Mouse (Mus musculus): ENCODE measurements around the gene Dusp1. TPM values are rescaled to one million over a fixed set of nuclear protein-coding genes. Genes with fewer than 3 reads are reported as not detected.

Gene Dusp1
- total RNA-seq (2021): 10 to 100 TPM; 50.3 to 57.1 TPM
- long read RNA-seq, experiment 1, transcript Dusp1-202 (4 exons, 1,990 nt): major isoform, 80 of 86 reads
- long read RNA-seq, experiment 1, partial matches to known transcripts: 2 of 86 reads
- long read RNA-seq, experiment 1, other reads (novel, unspliced or antisense): 4 of 86 reads
- long read RNA-seq, experiment 2, transcript Dusp1-202 (4 exons, 1,990 nt): major isoform, 22 of 26 reads
- long read RNA-seq, experiment 2, partial matches to known transcripts: 1 of 26 reads
- long read RNA-seq, experiment 2, other reads (novel, unspliced or antisense): 3 of 26 reads

DNA sequence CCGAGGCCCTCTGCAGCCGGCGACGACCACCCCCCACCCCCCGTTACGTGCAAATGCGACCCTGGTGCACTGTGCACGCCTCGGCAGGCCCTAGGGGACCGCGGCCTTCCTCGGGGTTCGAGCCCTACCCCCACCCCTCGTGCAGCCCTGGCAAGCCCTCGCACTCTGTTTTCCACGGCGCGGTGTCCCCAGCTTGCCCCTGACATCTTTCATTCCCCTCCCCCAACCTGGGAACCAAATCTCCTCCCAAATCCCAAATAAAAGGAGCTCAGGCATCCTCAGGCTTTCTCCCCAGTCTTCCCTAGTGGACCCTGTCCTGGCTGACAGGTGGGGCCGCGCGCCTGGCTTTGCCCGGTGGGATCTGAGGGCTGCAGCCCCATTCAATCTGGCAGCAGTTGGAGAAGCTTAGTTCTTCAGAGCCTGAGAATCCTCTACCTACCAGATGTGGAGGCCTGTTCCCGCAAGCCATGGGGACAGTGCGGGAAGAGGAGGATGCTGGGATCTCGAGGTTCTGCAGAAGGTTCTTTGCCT is at the start of gene Dusp1:
Gene Dusp1, minus strand, starts transcription at position 478 of the 531 bp plus-strand sequence.
- DNase-seq: peak in 1 of 2 experiments; percentile 54

DNA sequence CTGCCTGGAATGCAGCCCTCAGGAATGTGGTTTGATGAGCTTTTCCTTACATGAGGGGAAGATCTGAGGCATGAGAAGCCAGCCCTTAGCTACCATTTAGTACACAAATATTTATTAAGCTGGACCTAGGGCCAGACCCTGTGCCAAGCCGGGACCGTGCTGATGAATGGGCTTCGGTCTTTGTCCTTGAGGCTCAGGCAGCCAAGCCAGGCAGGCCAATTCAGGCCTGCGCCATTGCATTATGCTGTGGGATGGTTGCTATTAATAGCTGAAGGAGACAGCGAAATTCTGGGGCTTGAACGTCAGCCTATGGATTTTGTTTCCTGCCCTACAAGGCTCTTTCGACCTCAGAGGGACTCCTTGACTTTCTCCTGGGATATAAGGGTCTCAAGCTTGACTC is 49.4 kb upstream of the Dusp1 start:
- peak in 1 of 2 experiments; percentile 43 for DNase-seq

DNA sequence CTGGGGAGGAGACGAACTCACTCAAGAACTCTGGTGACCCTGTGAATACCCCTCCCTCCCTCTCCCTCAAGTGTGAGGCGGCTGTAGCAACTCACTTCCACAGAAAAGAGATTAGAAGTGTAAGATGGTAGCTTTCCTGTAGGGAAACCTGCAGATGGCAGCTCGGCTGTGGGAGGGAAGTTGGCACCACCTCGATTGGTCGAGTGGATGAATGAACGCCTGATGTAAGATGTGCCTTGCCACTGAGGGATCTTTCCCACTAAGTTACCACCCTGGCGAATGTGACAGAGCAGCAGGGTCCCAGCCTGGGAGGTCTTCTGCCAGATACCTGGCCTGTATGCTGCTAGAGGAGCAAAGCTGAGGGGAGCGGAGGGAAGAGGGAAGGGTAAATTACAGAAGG is 47.9 kb upstream of the Dusp1 start:
- no peak for DNase-seq

DNA sequence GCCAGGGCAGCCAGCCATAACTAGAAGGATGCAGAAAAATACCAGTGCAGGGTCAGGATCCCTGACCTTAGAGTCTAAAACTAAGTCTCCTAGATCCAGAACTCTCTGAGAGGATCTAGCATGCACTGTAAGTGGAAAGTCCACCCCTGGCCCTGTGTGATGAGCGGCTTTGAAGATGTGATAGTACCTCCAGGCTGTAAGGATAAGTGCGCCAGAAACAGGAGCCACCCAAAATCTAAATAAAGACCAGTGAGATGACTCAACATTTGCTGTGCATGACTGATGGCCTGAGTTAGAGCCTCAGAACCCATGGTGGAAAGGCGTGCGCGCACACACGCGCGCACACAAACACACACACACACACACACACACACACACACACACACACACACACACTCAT is 46.9 kb upstream of the Dusp1 start:
- DNase-seq: no peak

DNA sequence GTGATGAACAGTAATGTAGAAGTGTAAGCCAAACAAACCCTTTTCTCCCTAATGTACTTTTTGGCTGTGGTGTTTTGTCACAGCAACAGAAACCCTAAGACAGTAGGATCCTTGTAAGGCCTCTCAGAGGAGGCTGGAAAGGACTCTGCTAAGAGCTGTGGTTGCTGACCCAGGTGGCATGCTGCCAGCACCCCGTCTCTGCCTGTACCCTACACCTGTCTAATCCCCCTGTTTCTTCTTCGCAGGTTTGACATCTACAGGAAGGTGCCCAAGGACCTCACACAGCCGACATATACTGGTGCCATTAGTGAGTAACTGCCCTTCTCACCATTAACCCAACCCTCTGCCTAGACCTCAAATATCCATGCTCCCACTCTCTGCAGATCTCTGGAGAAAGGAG is 46.4 kb upstream of the Dusp1 start:
- no peak for DNase-seq

DNA sequence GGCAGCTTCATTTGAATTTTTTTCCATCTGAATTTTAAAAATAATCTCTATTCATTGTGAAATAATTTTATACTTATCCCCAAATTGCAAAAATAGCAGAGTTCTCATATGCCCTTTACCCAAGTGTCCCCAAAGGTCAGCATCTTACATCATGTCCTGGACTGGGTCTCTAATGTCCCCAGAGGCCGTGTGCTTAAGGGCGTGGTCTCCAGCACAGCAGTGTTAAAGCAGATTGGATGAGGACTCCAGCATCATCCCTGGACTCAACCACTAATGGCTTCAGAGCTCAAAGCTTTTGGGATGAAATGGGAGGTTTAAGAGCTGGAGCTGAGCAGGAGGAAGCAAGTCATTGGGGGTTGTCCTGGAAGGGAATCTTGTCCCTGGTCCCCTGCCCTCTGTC is 44.6 kb upstream of the Dusp1 start:
- DNase-seq: peak in 1 of 2 experiments; percentile 83

DNA sequence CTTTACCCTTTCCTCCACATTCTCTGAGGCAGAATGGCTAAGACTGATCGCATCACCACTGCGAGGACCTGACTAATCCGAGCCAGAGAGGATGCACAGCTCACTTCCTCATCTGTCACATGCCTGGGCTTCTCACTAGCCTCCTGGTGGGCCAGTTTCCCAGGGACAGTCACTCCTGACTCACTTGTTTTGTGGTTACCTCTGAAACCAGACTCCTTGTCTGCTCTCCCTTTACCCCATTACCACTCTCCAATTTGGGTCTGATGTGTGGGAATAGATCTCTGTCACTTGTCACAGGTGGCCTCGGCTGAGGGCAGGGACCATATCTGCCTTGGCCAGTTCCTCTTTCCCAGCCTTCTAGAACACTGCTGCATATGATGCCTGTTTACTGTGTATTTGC is 43.7 kb upstream of the Dusp1 start:
- no peak for DNase-seq

DNA sequence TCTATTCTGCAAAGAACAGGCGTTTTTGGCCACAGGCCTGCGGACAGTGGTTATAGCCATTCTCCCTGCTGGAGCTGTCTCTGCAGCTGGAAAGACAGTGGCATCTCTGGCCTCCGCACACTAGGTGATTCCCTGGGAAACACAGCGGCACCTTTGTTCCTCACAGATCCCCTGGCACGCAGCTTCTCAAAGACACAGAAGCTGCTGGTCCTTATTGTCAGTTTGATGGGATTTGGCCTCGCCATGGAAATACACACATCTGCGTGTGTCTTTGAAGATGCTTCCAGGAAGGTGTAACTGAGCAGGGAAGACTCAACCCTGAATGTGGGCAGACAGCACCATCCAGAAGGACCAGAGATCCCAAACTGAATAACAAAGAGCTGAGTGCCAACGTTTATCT is 41.4 kb upstream of the Dusp1 start:
- DNase-seq: no peak

DNA sequence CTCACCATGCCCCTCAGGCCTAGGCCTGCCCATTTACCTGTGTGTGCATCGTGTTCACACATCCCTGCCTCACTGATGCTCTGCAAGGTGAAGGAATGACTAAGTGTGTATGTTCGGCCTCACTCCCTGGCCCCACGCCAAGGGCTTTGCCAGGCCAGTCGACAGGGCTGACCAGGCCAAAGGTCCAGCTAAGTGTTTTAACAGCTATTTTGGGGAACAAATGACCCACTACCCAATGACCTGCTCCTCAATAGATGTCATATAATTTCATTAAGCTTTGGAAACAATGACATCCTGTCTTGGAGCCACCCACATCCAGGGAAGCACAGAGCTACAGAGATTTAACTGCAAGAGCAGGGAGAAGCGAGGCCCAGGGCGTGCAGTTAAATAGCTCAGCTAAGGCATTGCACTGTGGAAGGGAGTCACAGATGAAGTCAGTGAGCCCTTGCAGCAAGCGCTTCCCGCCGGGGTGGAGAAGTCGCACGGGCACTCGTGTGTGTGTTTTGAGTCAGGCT is 40.5 kb upstream of the Dusp1 start:
- peak; percentile 75 to 77 for DNase-seq

DNA sequence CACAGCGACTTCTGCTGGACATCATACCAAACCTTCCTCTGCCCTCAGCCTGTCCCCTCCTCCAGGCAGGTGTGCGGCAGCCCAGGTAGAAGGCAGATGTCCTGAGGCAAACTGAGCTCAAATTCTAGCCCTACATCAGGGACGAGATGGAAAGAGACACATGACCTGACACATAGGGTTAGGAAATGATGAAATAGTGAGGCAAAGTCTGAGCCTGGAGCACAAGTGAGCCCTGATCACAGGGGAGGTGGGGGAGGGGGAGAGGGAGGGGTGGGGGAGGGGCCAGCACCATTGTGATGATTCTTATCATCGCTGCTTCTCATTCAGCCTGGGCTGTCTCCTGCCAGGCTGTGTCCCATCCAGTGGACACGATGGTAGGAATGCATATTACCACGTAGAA is 40.0 kb upstream of the Dusp1 start:
- no peak for DNase-seq

DNA sequence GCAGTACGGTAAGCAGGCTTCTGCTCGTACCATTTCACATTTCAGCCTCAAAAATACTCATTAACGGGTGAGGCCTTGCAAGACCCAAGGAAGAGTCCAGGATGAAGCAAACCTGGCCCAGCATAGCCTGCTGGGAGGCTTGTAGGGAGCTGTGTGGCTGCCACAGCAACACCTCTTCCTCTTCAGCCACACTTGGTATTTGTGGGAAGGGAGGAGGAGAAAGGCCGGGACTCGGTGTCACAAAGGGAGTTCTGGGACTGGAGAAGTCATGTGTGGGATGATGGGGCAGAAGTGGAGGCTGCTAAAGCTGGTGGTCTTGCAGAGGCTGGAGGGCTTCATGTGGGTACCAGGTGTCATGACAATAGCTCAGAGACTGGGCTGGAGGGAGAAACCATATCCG is 39.6 kb upstream of the Dusp1 start:
- DNase-seq: no peak

DNA sequence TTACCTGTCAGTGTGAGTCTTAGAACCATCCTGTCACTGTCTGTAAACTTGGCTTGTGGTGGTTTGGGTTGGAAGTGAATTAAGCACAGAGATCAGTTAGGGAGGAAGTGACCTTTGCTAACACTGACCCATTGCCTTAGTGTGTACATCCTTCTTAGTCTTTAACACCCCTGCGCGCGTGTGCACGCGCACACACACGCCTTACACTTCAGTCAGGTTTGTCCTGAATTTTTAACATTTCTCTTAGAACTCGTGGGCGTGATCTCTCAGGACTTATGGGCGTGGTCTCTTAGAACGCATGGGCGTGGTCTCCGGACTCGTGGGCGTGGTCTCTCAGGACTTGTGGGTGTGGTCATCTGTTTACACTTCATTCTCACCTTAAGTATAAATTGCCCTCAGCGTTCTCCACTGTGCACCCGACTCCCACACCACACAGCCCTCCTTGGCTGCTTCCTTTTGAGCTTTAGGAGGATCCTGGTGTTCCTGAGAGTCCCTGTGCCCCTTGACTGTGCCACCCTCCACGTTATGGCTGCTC is 39.1 kb upstream of the Dusp1 start:
- DNase-seq: no peak

DNA sequence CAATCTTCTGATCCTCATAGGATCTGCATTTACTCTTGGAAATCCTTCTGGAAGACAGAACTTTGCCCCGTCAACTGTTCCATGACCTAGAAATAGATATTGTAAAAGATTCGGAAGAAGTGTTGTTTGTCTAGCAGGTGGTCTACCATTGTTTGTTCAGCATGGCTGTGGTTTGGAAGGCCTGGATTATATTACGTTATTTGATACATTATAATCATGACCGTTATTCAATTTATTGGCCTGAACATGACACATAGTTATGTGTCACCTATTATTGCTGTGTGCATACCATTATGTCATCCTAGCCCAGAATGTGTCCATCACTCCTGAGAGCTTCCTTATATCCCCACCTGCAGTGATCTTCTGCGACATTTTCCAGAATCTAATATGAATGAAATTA is 36.9 kb upstream of the Dusp1 start:
- no peak for DNase-seq

DNA sequence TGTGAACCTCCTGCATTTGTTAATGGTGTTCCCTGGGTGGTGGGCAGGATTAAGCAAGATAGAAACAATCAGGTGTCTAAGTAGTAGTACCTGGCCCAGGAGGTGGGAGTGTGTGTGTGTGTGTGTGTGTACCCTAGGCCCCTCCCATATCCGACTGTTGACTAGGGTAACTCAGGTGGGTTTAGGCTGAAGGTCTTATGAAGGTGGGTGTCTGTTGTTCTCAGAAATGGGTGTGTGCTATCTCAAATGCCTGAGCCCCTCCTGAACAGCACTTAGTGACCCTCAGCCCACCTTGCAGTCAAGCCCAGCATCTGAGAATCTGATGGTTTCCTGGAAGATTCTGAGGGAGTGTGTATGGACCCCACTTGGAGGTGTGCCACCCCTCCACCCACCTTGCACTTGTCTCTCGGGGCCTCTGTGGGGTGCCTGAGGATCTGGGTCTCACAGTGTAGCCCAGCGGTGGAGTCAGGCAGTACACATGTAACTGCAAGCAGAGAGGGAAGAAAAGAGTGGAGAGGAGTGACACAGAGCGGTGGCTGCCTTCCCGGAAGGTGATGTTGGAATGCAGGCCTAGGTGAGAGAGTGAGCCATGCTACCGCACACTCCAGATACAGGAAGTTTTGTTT is 35.0 kb upstream of the Dusp1 start:
- DNase-seq: no peak

DNA sequence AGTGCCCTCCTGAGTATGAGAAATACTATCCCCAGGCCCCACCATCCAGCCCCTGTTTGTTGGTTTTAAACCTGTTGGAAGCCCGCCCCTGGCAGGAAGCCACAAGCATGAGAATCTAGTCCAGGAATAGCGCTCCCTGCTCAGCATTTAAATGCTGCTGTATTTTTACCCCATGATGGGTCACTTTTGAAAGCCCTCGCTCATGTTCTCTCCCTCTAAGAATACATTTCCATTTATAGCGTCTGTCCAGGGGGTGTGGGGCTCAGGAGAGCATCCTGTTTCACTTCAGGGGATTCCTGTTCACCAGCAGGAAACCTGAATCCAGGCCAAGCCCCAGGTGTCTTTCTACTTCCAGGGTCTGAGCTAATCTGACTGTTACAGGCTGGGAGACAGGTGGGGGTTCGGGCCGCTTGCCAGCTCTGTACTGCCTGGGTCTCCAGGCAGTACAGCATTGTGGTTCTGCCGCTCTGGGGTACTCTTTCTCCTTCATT is 34.3 kb upstream of the Dusp1 start:
- DNase-seq: peak; percentile 92 to 93

DNA sequence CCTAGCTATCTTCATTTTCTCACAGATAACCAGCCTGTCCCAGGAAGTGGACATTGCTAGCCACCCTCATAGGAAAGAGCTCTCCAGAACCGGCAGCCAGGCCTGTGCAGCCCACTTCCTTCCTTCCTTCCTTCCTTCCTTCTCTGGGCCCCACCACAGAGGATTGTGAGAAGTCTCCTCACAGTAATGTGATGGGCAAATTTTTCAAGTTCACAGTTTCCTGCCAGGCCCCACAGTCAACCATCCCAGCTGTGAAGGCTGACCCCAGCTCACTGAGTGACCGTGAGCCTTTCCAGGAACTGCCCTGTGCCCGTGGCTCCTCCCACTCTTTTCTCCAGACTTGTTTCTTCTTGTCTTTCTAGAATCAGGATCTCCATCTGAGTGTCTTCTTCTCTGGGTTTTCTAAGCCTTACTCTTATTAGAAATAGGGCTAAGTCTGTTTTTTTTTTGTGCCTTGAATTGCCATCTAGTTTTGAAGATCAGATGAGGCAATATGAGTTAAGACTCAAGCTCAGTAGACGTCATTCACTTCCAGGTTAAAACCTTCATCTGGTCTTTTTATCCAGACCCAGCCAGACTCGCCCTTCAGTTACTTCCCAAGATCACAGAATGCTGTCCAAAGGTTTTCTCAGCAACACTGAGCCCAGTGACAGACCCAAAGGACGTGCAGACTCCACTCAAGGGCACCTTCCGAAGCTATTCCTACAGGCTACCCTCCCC is 33.7 kb upstream of the Dusp1 start:
- no peak for DNase-seq

DNA sequence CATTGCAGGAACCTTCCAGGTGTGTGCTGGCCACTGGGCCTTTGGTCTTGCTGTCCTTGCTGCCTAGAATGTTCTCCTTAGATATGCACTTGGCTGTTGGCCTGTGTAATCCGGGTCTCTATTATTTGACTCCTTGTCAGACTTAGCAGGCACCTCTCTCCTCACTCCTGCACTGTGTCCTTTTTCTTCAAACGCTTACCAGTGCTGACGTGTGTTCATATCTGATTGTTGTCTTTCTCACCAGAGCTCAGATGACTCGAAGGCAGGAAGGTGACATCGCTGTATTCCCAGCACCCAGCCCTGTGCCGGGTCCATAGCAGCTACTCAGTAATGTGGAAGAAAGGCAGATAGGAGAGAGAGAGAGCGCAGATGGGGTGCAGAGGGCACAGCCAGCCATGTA is 33.0 kb upstream of the Dusp1 start:
- no peak for DNase-seq

DNA sequence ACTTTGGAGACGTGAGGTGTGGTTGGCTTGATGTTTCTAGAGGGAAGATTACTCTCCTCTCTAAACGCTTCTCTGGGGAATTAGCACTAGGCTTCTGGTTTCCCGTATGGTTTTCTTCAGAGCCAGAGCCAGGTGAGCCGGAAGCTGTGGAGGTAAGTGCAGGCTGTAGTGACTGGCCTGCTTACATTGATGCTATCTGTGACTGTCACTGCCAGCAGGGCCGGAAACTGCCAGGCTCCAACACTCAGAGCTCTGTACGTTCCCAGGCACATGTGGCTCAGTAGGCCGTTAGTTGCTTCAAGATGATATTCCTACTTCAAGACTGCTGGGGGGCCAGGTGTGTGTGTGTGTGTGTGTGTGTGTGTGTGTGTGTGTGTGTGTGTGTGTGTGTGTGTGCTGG is 32.2 kb upstream of the Dusp1 start:
- no peak for DNase-seq

DNA sequence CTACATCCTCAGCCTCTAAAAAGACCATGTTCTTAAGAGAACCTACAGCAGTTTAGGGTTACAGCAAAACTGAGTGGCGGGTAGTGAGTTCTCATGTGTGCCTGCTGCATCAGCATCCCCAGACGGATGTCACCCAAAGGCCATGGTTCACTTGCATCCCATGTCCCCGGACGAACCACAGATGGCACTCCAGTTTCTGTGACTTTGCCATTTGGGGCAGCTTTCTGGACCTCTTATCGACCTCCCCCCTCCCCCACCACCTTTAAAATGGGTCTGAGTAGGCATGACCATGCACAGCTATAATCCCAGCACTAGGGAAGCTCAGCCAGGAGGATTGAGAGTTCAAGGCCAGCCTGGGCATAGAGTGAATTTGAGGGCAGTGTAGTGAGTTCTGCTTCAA is 31.3 kb upstream of the Dusp1 start:
- DNase-seq: no peak

DNA sequence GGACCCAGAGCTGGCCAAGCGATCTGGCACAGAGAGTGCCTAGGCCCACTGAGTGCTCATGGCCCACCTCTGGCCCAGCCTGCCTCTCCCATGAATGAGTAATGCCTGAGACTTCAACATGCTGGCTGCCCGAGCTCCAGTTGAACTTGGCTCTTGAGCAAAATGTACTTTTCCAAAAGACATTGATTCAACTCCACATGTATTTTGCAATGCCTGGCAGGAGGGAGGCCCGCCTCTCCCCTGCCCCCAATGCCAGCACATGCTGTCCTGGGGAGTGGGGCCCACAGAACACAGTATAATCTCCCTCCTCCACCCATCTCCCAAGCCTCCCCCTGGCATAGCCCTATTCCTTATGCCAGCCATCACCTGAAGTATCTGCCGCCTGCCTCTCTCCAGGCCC is 30.6 kb upstream of the Dusp1 start:
- peak; percentile 78 to 83 for DNase-seq

DNA sequence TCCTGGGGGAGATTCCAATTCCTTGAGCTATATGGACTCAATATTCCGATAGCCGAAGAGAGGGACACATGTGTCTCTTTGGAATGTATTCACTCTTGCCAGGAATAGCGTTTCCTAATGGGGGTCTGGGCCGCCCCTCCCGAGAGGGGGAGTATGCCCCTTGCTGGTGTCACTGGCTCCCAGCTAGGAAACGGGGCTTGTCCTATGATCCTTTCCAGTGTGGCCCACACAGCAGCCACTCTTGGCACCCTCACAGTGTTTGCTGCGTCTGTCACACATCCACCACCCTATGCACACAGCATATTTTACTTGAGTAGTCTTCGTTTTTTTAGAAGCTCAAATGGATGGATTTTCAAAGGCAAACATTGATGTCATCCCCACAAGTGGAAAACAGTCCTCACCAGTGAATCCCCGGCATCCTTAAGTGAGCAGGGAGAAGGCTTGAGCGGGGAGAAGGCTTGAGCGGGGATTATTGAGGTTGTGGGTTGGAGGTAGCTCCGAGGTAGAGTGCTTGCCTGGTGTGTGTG is 26.1 kb upstream of the Dusp1 start:
- DNase-seq: no peak

DNA sequence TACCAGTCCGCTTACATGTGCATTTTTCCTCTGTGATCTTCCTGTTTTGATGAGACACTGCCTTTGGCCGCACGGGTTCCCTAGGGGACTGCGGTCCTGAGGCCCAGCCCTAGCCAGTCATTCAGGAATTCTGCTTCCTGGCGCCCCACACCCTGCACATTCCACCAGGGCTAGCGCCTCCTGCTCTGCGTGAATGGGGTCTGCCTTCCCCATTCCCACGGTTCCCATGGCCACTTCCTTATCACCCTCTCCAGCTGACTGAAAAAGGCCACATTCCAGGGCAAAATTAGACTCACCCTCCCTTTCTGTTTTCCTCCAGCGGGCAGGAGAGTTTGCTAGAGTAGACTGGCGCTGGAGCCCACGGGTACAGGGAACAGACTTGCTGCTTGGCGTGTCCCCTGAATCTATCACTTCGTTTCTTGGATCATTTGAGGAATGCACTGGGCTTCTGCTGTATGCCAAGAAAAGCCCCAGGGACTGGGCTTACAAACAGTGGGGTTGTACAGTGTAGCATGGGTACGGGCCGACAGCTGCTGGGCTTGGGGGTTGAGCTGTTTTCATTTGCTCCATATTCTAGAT is 22.7 kb upstream of the Dusp1 start:
- DNase-seq: peak; percentile 89 to 96

Measured in heart, adult 18-20 months (tissue).